Mouse (Mus musculus): Measurements from ENCODE around the gene H2-M10.6. TPM values are rescaled to one million over a fixed set of nuclear protein-coding genes. Genes with fewer than 3 reads are reported as not detected.
"Not testable (repeated sequence)": the region's sequence is repeated elsewhere in the genome, so short reads cannot be mapped to it uniquely, and the experiment has no call there.

The H2-M10.6 gene
- not detected in 2 replicates for polyA plus RNA-seq (2015; fragmentation: Nextera tagmentation; extraction: Ambion mirVana)

DNA sequence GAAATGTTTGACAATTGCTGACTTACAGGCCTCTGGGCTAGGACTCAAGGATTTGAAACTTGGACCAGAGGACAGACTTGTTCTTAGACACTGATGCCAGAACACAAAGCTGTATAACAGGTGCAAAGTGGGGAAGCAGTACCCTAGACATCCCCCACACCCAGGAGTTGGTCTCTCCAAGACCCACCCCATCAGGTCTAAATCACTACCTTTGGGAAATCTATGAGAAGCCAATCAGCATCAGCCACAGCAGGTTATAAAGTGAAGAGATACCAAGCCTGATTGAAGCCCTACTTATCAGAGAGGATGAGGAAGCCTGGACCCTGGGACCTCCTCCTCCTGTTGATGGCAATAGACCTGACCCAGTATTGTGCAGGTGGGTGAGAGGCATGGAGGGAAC lies at the start of gene H2-M10.6:
TSS of gene H2-M10.6 (plus strand) at position 301 of the 400 bp plus-strand sequence.
- TF ChIP-seq EP300 (optimal IDR thresholded peaks at IDR 0.05) (no peak), CTCF (IDR thresholded peaks at IDR 0.05; ENCODE audit: low read depth) (no peak)
- no peak within 1 kb of the TSS for H3K4me2 ChIP-seq (replicated peaks; ENCODE audit: low read depth)
- DNase-seq (ENCODE audit: low spot score) (no peak), ATAC-seq (ENCODE audit: low FRiP score, low TSS enrichment) (no peak)
- H3K9ac ChIP-seq (ENCODE audit: low read length): no peak within 1 kb of the TSS
- H3K4me1 ChIP-seq (replicated peaks; ENCODE audit: control insufficient read depth, insufficient read depth): no peaks in the 10 kb centered on the region
- H3K27ac ChIP-seq (replicated peaks): no peak within 1 kb of the TSS
- no peak within 1 kb of the TSS for H3K4me3 ChIP-seq (ENCODE audit: low read depth, low read length)
- H3K36me3 ChIP-seq (ENCODE audit: control insufficient read depth, insufficient read depth, low read length): no peaks in the 10 kb centered on the region
- H3K27me3 ChIP-seq (ENCODE audit: control insufficient read depth, insufficient read depth, low read length): no peaks in the 10 kb centered on the region
- H3K9me3 ChIP-seq (ENCODE audit: control insufficient read depth, low read length): no peaks in the 10 kb centered on the region

DNA sequence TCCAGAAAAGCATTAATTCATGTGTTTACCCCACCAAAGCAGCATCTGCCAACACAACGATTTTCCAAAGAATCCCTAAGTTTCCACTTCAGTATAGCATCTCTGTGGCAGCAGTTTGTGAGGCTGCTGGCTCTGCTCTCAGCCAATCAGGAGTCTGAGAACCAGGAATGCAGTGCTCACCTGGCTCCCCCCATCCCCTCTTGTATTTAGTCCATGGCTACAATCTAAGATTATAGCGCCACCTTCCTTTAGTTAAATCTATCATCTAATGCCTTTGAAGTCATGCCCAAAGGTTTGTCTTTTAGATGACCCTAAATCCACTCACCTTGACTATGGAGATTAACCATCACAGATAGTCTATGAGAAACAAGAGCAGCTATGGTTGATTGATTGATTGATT lies 48.2 kb upstream of the H2-M10.6 start:
- no peaks in the 10 kb centered on the region for H3K36me3 ChIP-seq (ENCODE audit: control insufficient read depth, insufficient read depth, low read length)
- H3K9me3 ChIP-seq (ENCODE audit: control insufficient read depth, low read length): no peaks in the 10 kb centered on the region
- ATAC-seq (ENCODE audit: low FRiP score, low TSS enrichment): no peak
- no peaks in the 10 kb centered on the region for H3K4me1 ChIP-seq (replicated peaks; ENCODE audit: control insufficient read depth, insufficient read depth)
- no peak for DNase-seq (ENCODE audit: low spot score)
- H3K27me3 ChIP-seq (ENCODE audit: control insufficient read depth, insufficient read depth, low read length): no peaks in the 10 kb centered on the region
- H3K4me3 ChIP-seq (ENCODE audit: low read depth, low read length): no peak overlapping the region
- WGBS: 47% methylated on average over 2 of the region's 2 CpGs
- H3K4me2 ChIP-seq (replicated peaks; ENCODE audit: low read depth): no peak overlapping the region
- H3K9ac ChIP-seq (ENCODE audit: low read length): no peak overlapping the region
- TF ChIP-seq CTCF (IDR thresholded peaks at IDR 0.05; ENCODE audit: low read depth) (no peak), EP300 (optimal IDR thresholded peaks at IDR 0.05) (no peak)
- H3K27ac ChIP-seq (replicated peaks): no peak overlapping the region

DNA sequence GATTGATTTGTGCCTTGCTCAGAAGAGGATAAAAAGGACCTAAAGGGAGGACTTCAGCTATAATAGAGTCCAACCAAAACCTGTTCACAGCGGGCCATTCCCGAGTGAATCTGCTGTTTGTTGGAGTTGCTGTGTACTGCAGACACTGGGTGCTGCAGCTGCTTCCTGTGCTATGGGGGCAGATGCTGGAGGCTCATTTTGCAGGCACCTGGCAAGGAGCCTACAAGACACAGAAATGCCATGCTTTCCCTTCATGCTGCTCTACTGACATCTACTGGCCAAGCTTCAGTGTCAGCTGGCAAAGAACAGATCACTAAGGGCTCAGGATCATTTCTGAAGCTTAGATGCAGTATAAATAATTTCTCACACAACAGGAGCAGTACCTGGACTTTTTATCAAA lies 47.7 kb upstream of the H2-M10.6 start:
- H3K9ac ChIP-seq (ENCODE audit: low read length); H3K4me3 ChIP-seq (ENCODE audit: low read depth, low read length); H3K4me2 ChIP-seq (replicated peaks; ENCODE audit: low read depth); H3K9me3 ChIP-seq (ENCODE audit: control insufficient read depth, low read length); H3K4me1 ChIP-seq (replicated peaks; ENCODE audit: control insufficient read depth, insufficient read depth); H3K36me3 ChIP-seq (ENCODE audit: control insufficient read depth, insufficient read depth, low read length); H3K27me3 ChIP-seq (ENCODE audit: control insufficient read depth, insufficient read depth, low read length); ATAC-seq (ENCODE audit: low FRiP score, low TSS enrichment); H3K27ac ChIP-seq (replicated peaks): not testable (repeated sequence)
- peak; percentile 36 for DNase-seq (ENCODE audit: low spot score)
- peak; percentile 73 for TF ChIP-seq CTCF (IDR thresholded peaks at IDR 0.05; ENCODE audit: low read depth)
- 21% methylated on average over 2 of the region's 2 CpGs for WGBS

DNA sequence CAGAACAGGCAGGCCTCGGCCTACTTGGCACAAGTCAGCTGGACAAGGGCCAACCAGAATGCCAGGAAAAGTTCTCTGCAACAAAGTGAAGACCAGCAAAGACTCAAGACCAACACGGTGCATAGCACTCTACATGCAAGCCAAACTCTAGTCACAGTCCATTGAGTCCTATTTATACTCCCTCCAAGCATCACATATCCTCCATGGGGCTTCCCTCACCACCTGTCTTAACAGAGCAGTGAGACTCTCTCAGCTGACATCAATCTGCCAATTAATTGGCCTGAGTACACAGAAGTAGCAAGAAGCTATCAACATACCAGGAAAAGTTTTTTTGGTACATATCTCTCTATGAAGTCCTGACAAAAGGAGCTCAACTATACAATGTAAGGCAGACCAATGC lies 46.6 kb upstream of the H2-M10.6 start:
- H3K4me3 ChIP-seq (ENCODE audit: low read depth, low read length); H3K27me3 ChIP-seq (ENCODE audit: control insufficient read depth, insufficient read depth, low read length); H3K4me1 ChIP-seq (replicated peaks; ENCODE audit: control insufficient read depth, insufficient read depth); H3K9me3 ChIP-seq (ENCODE audit: control insufficient read depth, low read length); DNase-seq (ENCODE audit: low spot score); H3K27ac ChIP-seq (replicated peaks); ATAC-seq (ENCODE audit: low FRiP score, low TSS enrichment); H3K36me3 ChIP-seq (ENCODE audit: control insufficient read depth, insufficient read depth, low read length); H3K4me2 ChIP-seq (replicated peaks; ENCODE audit: low read depth); H3K9ac ChIP-seq (ENCODE audit: low read length): not testable (repeated sequence)
- 52% methylated on average over 2 of the region's 2 CpGs for WGBS

DNA sequence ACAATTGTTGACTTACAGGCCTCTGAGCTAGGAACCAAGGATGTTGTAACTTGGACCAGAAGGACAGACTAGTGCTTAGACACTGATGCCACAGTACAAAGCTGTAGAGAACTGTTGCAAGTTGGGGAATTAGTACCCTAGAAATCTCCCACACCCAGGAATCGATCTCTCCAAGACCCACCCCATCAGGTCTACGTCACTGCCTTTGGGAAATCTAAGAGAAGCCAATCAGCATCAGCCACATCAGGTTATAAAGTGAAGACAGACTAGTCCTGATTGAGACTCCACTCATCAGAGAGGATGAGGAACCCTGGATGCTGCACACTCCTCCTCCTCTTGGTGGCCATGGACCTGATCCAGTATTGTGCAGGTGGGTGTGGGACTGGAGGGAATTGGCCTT lies 39.4 kb upstream of the H2-M10.6 start, which contains the start of gene H2-M10.5:
TSS of gene H2-M10.5 (plus strand) at position 301 of the 400 bp plus-strand sequence.
- DNase-seq (ENCODE audit: low spot score); H3K9me3 ChIP-seq (ENCODE audit: control insufficient read depth, low read length); H3K27ac ChIP-seq (replicated peaks); ATAC-seq (ENCODE audit: low FRiP score, low TSS enrichment); H3K4me3 ChIP-seq (ENCODE audit: low read depth, low read length); H3K4me1 ChIP-seq (replicated peaks; ENCODE audit: control insufficient read depth, insufficient read depth); H3K4me2 ChIP-seq (replicated peaks; ENCODE audit: low read depth); H3K36me3 ChIP-seq (ENCODE audit: control insufficient read depth, insufficient read depth, low read length); H3K9ac ChIP-seq (ENCODE audit: low read length); H3K27me3 ChIP-seq (ENCODE audit: control insufficient read depth, insufficient read depth, low read length): not testable (repeated sequence)
- WGBS: 92% methylated on average over 2 of the region's 2 CpGs

DNA sequence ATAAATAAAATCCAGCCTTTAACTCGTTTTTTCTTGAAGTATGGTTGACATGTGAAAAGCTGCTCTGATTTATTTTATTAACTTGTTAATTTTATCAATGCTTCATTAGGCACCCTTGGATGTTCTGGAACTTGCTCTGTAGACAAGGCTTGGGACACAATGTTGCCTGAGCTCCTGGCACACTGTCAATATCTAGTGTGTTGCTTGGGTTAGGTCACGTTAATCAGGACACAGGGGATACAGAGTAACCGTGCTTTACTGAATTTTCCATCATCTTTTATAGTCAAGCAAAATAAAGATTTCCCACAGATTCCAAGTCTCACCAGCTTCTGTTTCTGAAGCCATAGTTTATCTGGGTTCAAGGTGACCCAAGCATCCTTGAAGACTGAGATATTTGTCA lies 30.4 kb upstream of the H2-M10.6 start:
- TF ChIP-seq EP300 (optimal IDR thresholded peaks at IDR 0.05): no peak
- TF ChIP-seq CTCF (IDR thresholded peaks at IDR 0.05; ENCODE audit: low read depth): no peak
- ATAC-seq (ENCODE audit: low FRiP score, low TSS enrichment) (no peak), DNase-seq (ENCODE audit: low spot score) (no peak)
- H3K9ac ChIP-seq (ENCODE audit: low read length): no peak overlapping the region
- H3K4me2 ChIP-seq (replicated peaks; ENCODE audit: low read depth): no peak overlapping the region
- H3K27ac ChIP-seq (replicated peaks): no peak overlapping the region
- H3K4me1 ChIP-seq (replicated peaks; ENCODE audit: control insufficient read depth, insufficient read depth): no peaks in the 10 kb centered on the region
- no peaks in the 10 kb centered on the region for H3K36me3 ChIP-seq (ENCODE audit: control insufficient read depth, insufficient read depth, low read length)
- H3K4me3 ChIP-seq (ENCODE audit: low read depth, low read length): no peak overlapping the region
- H3K27me3 ChIP-seq (ENCODE audit: control insufficient read depth, insufficient read depth, low read length): no peaks in the 10 kb centered on the region
- no peaks in the 10 kb centered on the region for H3K9me3 ChIP-seq (ENCODE audit: control insufficient read depth, low read length)
- 50% methylated on average over 3 of the region's 3 CpGs for WGBS

Measured in stomach, postnatal 0 days (tissue).